Mouse (Mus musculus) cerebellum, adult 2 months (tissue): Measurements from ENCODE around the gene Top2b.

Experiments
- CTCF ChIP-seq: fragments of 200-500 bp; IDR thresholded peaks from 2 replicates; pipeline ENCODE4 v1.5.1; 2011; ENCODE audit warnings: low read depth, mild to moderate bottlenecking, control low read depth, low read length, moderate library complexity, borderline replicate concordance; ENCODE audit not compliant: insufficient read depth
- POLR2A ChIP-seq: fragments of 200-500 bp; IDR thresholded peaks from 2 replicates; pipeline ENCODE4 v1.6.1; 2011; ENCODE audit warnings: low read length, control low read depth, borderline replicate concordance; ENCODE audit not compliant: insufficient read depth

DNA sequence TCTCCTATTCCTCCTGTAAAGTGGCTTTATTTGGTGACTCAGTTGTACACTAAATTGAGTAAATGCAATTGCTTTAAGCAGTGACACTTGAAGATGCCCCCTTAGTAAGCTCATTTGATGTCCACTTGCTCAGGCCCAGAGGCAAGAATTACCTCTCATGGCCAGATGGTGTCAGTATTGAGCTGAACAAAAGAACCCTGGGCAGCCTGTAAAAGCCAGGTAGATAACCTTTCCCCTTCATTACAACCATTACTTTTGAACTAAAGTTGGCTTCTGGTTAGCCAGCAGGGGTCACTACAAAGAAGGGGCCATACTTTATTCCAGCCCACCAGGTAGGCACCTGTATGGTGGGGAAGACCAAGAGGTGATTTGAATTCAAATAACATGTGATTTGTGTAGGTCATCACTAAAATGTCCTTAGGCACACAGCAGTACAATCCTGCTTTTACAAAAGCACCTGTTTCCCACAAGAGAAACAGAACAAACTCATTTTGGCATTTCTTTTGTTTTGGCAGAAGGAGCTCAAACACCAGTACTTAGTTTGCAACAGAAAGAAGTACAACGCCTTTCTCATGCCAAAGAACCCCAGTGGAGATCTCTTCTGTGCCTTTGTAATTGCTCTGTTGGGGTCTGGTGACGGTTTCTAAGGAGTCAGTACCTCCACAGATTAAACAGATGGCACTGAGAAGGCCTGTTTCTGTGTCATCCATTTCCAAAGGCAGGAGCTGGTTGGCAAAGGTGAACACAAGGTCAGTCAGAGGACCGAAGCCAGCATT, 69.6 kb downstream of the Top2b start:
- TF ChIP-seq CTCF (peak; percentile 70), POLR2A (no peak)
